Mouse (Mus musculus) naive thymus-derived CD4-positive, alpha-beta T cell, adult 2 months (primary cell): Measurements from ENCODE around the gene Ear2.
"Not testable (repeated sequence)": the region's sequence is repeated elsewhere in the genome, so short reads cannot be mapped to it uniquely, and the experiment has no call there.

Experiments
- DNase-seq: peaks from one replicate; pipeline ENCODE4 v3.0.0-alpha.2; 2011; ENCODE audit warnings: low read depth

Gene Ear2

GRCm38 (mm10) chr14:44102354-44102753 is at the start of gene Ear2:
TSS of gene Ear2 (plus strand) at chr14:44102654.
- DNase-seq, result not testable (repeated sequence)

- DNase-seq, result peak; percentile 0
These were observed 34.6 kb upstream of the Ear2 start for GRCm38 (mm10) chr14:44067879-44068278.

- not testable (repeated sequence) for DNase-seq
These were observed 31.9 kb upstream of the Ear2 start for GRCm38 (mm10) chr14:44070595-44070994.

GRCm38 (mm10) chr14:44077785-44078341 is 24.6 kb upstream of the Ear2 start:
- not testable (repeated sequence) for DNase-seq

- DNase-seq, result not testable (repeated sequence)
These were observed 15.9 kb upstream of the Ear2 start for GRCm38 (mm10) chr14:44086588-44086987.

GRCm38 (mm10) chr14:44087535-44087934 is 14.9 kb upstream of the Ear2 start:
- not testable (repeated sequence) for DNase-seq

- DNase-seq, result not testable (repeated sequence)
These were observed 10.9 kb upstream of the Ear2 start for GRCm38 (mm10) chr14:44091524-44091923.

- DNase-seq, result not testable (repeated sequence)
These were observed 8.0 kb upstream of the Ear2 start for GRCm38 (mm10) chr14:44094445-44094844.

- not testable (repeated sequence) for DNase-seq
These were observed 2.4 kb upstream of the Ear2 start for GRCm38 (mm10) chr14:44100030-44100429.

GRCm38 (mm10) chr14:44110981-44111380 is 8.5 kb downstream of the Ear2 start:
- DNase-seq, result no peak

- DNase-seq, result not testable (repeated sequence)
These were observed 21.1 kb downstream of the Ear2 start, which contains the start of gene Gm3327 for GRCm38 (mm10) chr14:44123551-44123950. TSS of gene Gm3327 (plus strand) at chr14:44123851.
